Mouse (Mus musculus) lung, postnatal 0 days (tissue): Measurements from ENCODE around the gene Ctdnep1. TPM values are rescaled to one million over a fixed set of nuclear protein-coding genes. Genes with fewer than 3 reads are reported as not detected.

Experiments used
- ATAC-seq: fragments of 200-750 bp; cut with Nextera tagmentation; 2 replicates; pipeline ENCODE4 v1.8.0; 2017; ENCODE audit warnings: moderate library complexity
- DNase-seq: peaks from one replicate; pipeline ENCODE4 v3.0.0-alpha.2; 2016; ENCODE audit warnings: low spot score
- H3K27ac ChIP-seq: fragments of 300-500 bp; sonication (generic); 2 replicates; pipeline ENCODE4 v1.5.1; 2014; ENCODE audit warnings: antibody characterized with exemption, mild to moderate bottlenecking, low read length, mixed read lengths
- H3K27me3 ChIP-seq: fragments of 300-500 bp; sonication (generic); replicated peaks from 2 replicates; pipeline ENCODE4 v1.6.1; 2014; ENCODE audit warnings: low read length, mixed read lengths; ENCODE audit not compliant: insufficient read depth
- H3K36me3 ChIP-seq: fragments of 300-500 bp; sonication (generic); 2 replicates; pipeline ENCODE4 v1.6.1; 2014; ENCODE audit warnings: low read length, mixed read lengths; ENCODE audit not compliant: insufficient read depth
- H3K4me1 ChIP-seq: fragments of 300-500 bp; sonication (generic); 2 replicates; pipeline ENCODE4 v1.6.1; 2014; ENCODE audit warnings: antibody characterized with exemption, low read depth, low read length, mixed read lengths; ENCODE audit not compliant: insufficient read depth
- H3K4me2 ChIP-seq: fragments of 300-500 bp; sonication (generic); replicated peaks from 2 replicates; pipeline ENCODE4 v1.6.1; 2014; ENCODE audit warnings: low read depth, mild to moderate bottlenecking, low read length, moderate library complexity, mixed read lengths
- H3K4me3 ChIP-seq: fragments of 300-500 bp; sonication (generic); 2 replicates; pipeline ENCODE4 v1.5.1; 2014; ENCODE audit warnings: low read depth, low read length
- H3K9ac ChIP-seq: fragments of 300-500 bp; sonication (generic); replicated peaks from 2 replicates; pipeline ENCODE4 v1.6.1; 2014; ENCODE audit warnings: low read depth, mild to moderate bottlenecking
- H3K9me3 ChIP-seq: fragments of 300-500 bp; sonication (generic); 2 replicates; pipeline ENCODE4 v1.6.1; 2016; ENCODE audit warnings: low read length, mixed read lengths
- CTCF ChIP-seq: IDR thresholded peaks from 2 replicates; pipeline ENCODE4 v1.5.1; 2016; ENCODE audit warnings: antibody characterized with exemption, mild to moderate bottlenecking
- EP300 ChIP-seq: IDR thresholded peaks from 2 replicates; pipeline ENCODE4 v1.6.1; 2016; ENCODE audit warnings: antibody characterized with exemption, mild to moderate bottlenecking, control low read depth
- WGBS: fragments of 180-500 bp; shearing (Covaris S2); extraction: QIAGEN DNeasy Blood & Tissue Kit; methylation state at CpG from one replicate; pipeline ENCODE4 v1.1.7; 2014; 5-methylcytosine and 5-hydroxymethylcytosine counted together
- polyA plus RNA-seq: library from polyadenylated mRNA; unstranded; fragments of >200 nt; fragmentation: Nextera tagmentation; extraction: Ambion mirVana; gene quantifications from 2 replicates; pipeline ENCODE4 v1.2.1, GENCODE M21; 2015

Ctdnep1 gene
- 23.7 and 24.7 TPM in 2 replicates for polyA plus RNA-seq

- Histone ChIP-seq H3K9ac (peak within 1 kb of the TSS; percentile 90), H3K9me3 (no peaks in the 10 kb centered on the region), H3K4me2 (peak within 1 kb of the TSS; percentile 94), H3K27ac (peak within 1 kb of the TSS; percentile 97), H3K4me1 (peaks cover 22% of the 10 kb centered on the region; the same call in 1 of the 2 replicates), H3K4me3 (peak within 1 kb of the TSS; percentile 93), H3K27me3 (no peaks in the 10 kb centered on the region), H3K36me3 (peaks cover 18% of the 10 kb centered on the region; the same call in 1 of the 2 replicates)
- no peak for DNase-seq
- TF ChIP-seq EP300 (no peak), CTCF (no peak)
- under 1% methylated on average over 26 of the region's 43 CpGs for WGBS
- no peak for ATAC-seq
Observed at GRCm38 (mm10) chr11:69981141-69981762, at the start of gene Ctdnep1. Gene Ctdnep1 (plus strand): TSS chr11:69981156.

GRCm38 (mm10) chr11:69931769-69932168 is 49.2 kb upstream of the Ctdnep1 start:
- Histone ChIP-seq H3K4me2 (no peak overlapping the region), H3K27ac (no peak overlapping the region), H3K4me3 (no peak overlapping the region), H3K36me3 (no peaks in the 10 kb centered on the region), H3K9ac (no peak overlapping the region), H3K9me3 (no peaks in the 10 kb centered on the region), H3K4me1 (peaks cover 14% of the 10 kb centered on the region; the same call in 1 of the 2 replicates), H3K27me3 (peaks cover 10% of the 10 kb centered on the region; the same call in 1 of the 2 replicates)
- DNase-seq (no peak), ATAC-seq (no peak)
- no peak for TF ChIP-seq EP300
- TF ChIP-seq CTCF = no peak
- 68% methylated on average over 8 of the region's 8 CpGs for WGBS

GRCm38 (mm10) chr11:69932254-69932653 is 48.7 kb upstream of the Ctdnep1 start:
- no peak overlapping the region for H3K4me3 ChIP-seq
- no peak for ATAC-seq
- no peak overlapping the region for H3K9ac ChIP-seq
- no peak overlapping the region for H3K4me2 ChIP-seq
- peaks cover 15% of the 10 kb centered on the region; the same call in 1 of the 2 replicates for H3K4me1 ChIP-seq
- TF ChIP-seq CTCF (peak; percentile 43), EP300 (no peak)
- WGBS = 36% methylated on average over 3 of the region's 3 CpGs
- no peak for DNase-seq
- H3K27me3 ChIP-seq = peaks cover 13% of the 10 kb centered on the region; the same call in 1 of the 2 replicates
- no peak overlapping the region for H3K27ac ChIP-seq
- no peaks in the 10 kb centered on the region for H3K9me3 ChIP-seq
- no peaks in the 10 kb centered on the region for H3K36me3 ChIP-seq

GRCm38 (mm10) chr11:69933066-69933465 is 47.9 kb upstream of the Ctdnep1 start:
- WGBS = 36% methylated on average over 4 of the region's 4 CpGs
- no peak overlapping the region for H3K9ac ChIP-seq
- H3K27ac ChIP-seq = no peak overlapping the region
- no peaks in the 10 kb centered on the region for H3K36me3 ChIP-seq
- H3K4me1 ChIP-seq = peaks cover 15% of the 10 kb centered on the region; the same call in 1 of the 2 replicates
- DNase-seq (no peak), ATAC-seq (no peak)
- no peak overlapping the region for H3K4me3 ChIP-seq
- no peak overlapping the region for H3K4me2 ChIP-seq
- no peaks in the 10 kb centered on the region for H3K9me3 ChIP-seq
- TF ChIP-seq CTCF = no peak
- H3K27me3 ChIP-seq = peaks cover 13% of the 10 kb centered on the region; the same call in 1 of the 2 replicates

GRCm38 (mm10) chr11:69934169-69934568 is 46.8 kb upstream of the Ctdnep1 start:
- Histone ChIP-seq H3K4me1 (peaks cover 15% of the 10 kb centered on the region; the same call in 1 of the 2 replicates), H3K4me2 (peak overlapping the region; percentile 32; the same call in 1 of the 2 replicates), H3K27me3 (peaks cover 13% of the 10 kb centered on the region; the same call in 1 of the 2 replicates), H3K36me3 (no peaks in the 10 kb centered on the region), H3K27ac (no peak overlapping the region), H3K9me3 (no peaks in the 10 kb centered on the region), H3K9ac (no peak overlapping the region), H3K4me3 (no peak overlapping the region)
- DNase-seq (peak; percentile 93), ATAC-seq (peak; percentile 78)
- TF ChIP-seq EP300 (no peak), CTCF (peak; percentile 92)
- WGBS = 1% methylated on average over 18 of the region's 18 CpGs

- Histone ChIP-seq H3K9me3 (no peaks in the 10 kb centered on the region), H3K27me3 (peaks cover 13% of the 10 kb centered on the region; the same call in 1 of the 2 replicates), H3K4me3 (no peak overlapping the region), H3K27ac (no peak overlapping the region), H3K4me2 (no peak overlapping the region), H3K9ac (no peak overlapping the region), H3K4me1 (peaks cover 15% of the 10 kb centered on the region; the same call in 1 of the 2 replicates), H3K36me3 (no peaks in the 10 kb centered on the region)
- DNase-seq (no peak), ATAC-seq (no peak)
- no peak for TF ChIP-seq CTCF
- no peak for TF ChIP-seq EP300
- 11% methylated on average over 6 of the region's 6 CpGs for WGBS
Observed at GRCm38 (mm10) chr11:69934681-69935080, 46.3 kb upstream of the Ctdnep1 start.
